Mouse (Mus musculus) stomach, postnatal 0 days (tissue): ENCODE data around the gene Nkiras2.

Experiments
- CTCF ChIP-seq: IDR thresholded peaks from 2 replicates; pipeline ENCODE4 v1.5.1; 2016; ENCODE audit warnings: antibody characterized with exemption, low read depth, mild to moderate bottlenecking, moderate library complexity
- EP300 ChIP-seq: optimal IDR thresholded peaks from 2 replicates; pipeline ENCODE3; 2016; ENCODE audit warnings: antibody characterized with exemption

DNA sequence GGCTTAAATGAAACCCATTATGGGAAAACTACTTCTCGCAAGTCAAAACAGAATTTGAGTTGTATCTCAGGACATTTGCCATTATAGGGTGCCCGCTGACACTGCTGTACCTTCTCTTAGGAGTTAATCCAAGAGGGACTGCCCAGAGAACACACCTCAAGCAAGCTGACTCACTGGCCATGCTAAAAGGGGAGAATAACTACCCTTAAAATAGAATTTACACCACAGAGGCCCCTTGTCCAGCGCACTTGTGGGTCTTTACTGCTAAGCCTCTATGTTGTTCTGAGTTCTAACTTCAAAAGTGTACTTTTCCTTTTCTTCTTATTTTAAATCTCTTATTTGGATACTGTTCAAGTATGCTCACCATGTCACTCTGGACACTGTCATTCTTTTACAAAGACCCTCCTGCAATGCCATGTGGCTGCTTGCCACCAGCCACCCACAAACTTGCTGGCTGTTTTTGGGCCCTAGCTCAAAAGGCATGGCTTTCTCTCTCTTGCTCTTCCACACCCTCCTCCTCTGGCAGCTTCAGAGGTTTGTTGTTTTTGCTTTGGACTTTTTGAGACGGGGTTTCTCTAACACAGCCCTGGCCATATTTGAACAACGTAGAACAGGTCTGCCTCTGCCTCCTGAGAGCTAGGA lies 9.6 kb upstream of the Nkiras2 start:
- TF ChIP-seq CTCF (no peak), EP300 (no peak)
